Mouse (Mus musculus) thymus, postnatal 14 days (tissue): ENCODE measurements around the gene Golgb1.

Source experiments
- DNase-seq: peaks from one replicate; pipeline ENCODE4 v3.0.0; 2021

Golgb1 gene

GRCm38 (mm10) chr16:36921067-36921613 is 46.2 kb downstream of the Golgb1 start:
- no peak for DNase-seq

- peak; percentile 46 for DNase-seq
Observed at GRCm38 (mm10) chr16:36921980-36922379, 47.0 kb downstream of the Golgb1 start.

GRCm38 (mm10) chr16:36924312-36924711 is 49.4 kb downstream of the Golgb1 start:
- no peak for DNase-seq

GRCm38 (mm10) chr16:36925351-36925750 is 50.4 kb downstream of the Golgb1 start:
- DNase-seq: no peak

- no peak for DNase-seq
Observed at GRCm38 (mm10) chr16:36925797-36926196, 50.9 kb downstream of the Golgb1 start.

GRCm38 (mm10) chr16:36926514-36927447 is 51.8 kb downstream of the Golgb1 start:
- DNase-seq: no peak

- peak; percentile 50 for DNase-seq
Observed at GRCm38 (mm10) chr16:36927495-36928105, 52.7 kb downstream of the Golgb1 start.

- DNase-seq: peak; percentile 13
Observed at GRCm38 (mm10) chr16:36928106-36928500, 53.2 kb downstream of the Golgb1 start.

- DNase-seq: no peak
Observed at GRCm38 (mm10) chr16:36929216-36929615, 54.3 kb downstream of the Golgb1 start.

- no peak for DNase-seq
Observed at GRCm38 (mm10) chr16:36930231-36931136, 55.5 kb downstream of the Golgb1 start.

GRCm38 (mm10) chr16:36931381-36931780 is 56.4 kb downstream of the Golgb1 start:
- peak; percentile 19 for DNase-seq

- peak; percentile 64 for DNase-seq
Observed at GRCm38 (mm10) chr16:36931976-36932375, 57.0 kb downstream of the Golgb1 start.

GRCm38 (mm10) chr16:36932546-36932945 is 57.6 kb downstream of the Golgb1 start:
- DNase-seq: no peak

GRCm38 (mm10) chr16:36934131-36934840 is 59.3 kb downstream of the Golgb1 start:
- DNase-seq: peak; percentile 55

GRCm38 (mm10) chr16:36934841-36935620 is 60.1 kb downstream of the Golgb1 start, which contains the start of gene Hcls1:
TSS of gene Hcls1 (plus strand) at chr16:36934983.
- DNase-seq: peak; percentile 86

GRCm38 (mm10) chr16:36935814-36936213 is 60.9 kb downstream of the Golgb1 start:
- no peak for DNase-seq

GRCm38 (mm10) chr16:36941137-36941727 is 66.3 kb downstream of the Golgb1 start:
- peak; percentile 50 for DNase-seq

GRCm38 (mm10) chr16:36941895-36942294 is 67.0 kb downstream of the Golgb1 start:
- DNase-seq: no peak

- no peak for DNase-seq
Observed at GRCm38 (mm10) chr16:36943591-36943990, 68.7 kb downstream of the Golgb1 start.

- no peak for DNase-seq
Observed at GRCm38 (mm10) chr16:36944895-36945424, 70.0 kb downstream of the Golgb1 start.
